Mouse (Mus musculus) heart, adult 2 months (tissue): ENCODE data around the gene Arcn1.

Experiments used
- CTCF ChIP-seq: fragments of 200-600 bp; IDR thresholded peaks from 2 replicates; pipeline ENCODE4 v1.8.1; 2022; ENCODE audit warnings: antibody characterized with exemption, mild to moderate bottlenecking, moderate library complexity
- POLR2A ChIP-seq: fragments of 200-500 bp; IDR thresholded peaks from 2 replicates; pipeline ENCODE4 v1.6.1; 2011; ENCODE audit warnings: mild to moderate bottlenecking, low read depth, low read length, control low read depth; ENCODE audit not compliant: insufficient read depth

DNA sequence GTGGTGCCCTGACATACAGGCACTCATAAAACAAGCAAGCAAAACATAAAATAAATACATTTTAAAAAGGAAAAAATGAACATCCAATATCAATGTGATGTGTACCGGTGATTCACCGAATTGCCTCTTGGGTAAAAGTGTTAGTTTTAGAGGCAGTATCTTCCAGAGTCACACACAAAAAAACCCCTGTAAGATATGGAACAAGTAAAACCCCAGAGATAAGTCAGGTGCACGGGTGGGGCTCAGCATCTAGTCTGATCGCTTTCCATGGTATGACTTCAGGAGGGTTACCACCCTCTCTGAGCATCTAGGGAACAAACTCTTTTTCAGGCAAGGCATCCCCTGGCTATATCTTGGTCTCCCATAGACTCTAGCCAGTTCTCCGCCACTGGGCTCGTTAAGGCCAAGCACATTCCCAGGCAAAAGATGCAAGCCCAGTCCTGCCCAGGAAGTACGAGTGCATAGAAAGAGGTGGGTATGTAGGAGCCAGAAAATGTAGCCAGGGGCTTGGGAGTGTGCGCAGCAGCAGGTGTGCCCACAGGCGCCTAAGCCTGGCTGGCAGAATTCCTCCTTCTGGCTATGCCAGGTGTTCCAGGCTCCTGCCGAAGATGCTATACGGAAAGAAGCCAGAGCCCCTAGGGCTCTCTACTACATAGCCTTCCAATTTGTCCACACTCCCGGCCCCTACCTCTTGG lies 48.6 kb downstream of the Arcn1 start:
- TF ChIP-seq CTCF (no peak), POLR2A (no peak)
